Mouse (Mus musculus): Measurements from ENCODE around the gene Lrriq1.

The Lrriq1 gene

GRCm38 (mm10) chr10:103029132-103029729, 206.9 kb downstream of the Lrriq1 start:
- DNase-seq (ENCODE audit: low read depth, low spot score), result no peak

GRCm38 (mm10) chr10:103028253-103029131, 207.6 kb downstream of the Lrriq1 start:
- no peak for DNase-seq (ENCODE audit: low read depth, low spot score)

- no peak for DNase-seq (ENCODE audit: low read depth, low spot score)
These were observed 208.2 kb downstream of the Lrriq1 start for GRCm38 (mm10) chr10:103027931-103028252.

- no peak for DNase-seq (ENCODE audit: low read depth, low spot score)
These were observed 208.7 kb downstream of the Lrriq1 start for GRCm38 (mm10) chr10:103027226-103027930.

GRCm38 (mm10) chr10:103026636-103027225, 209.4 kb downstream of the Lrriq1 start:
- no peak for DNase-seq (ENCODE audit: low read depth, low spot score)

GRCm38 (mm10) chr10:103002556-103002955, 233.6 kb downstream of the Lrriq1 start:
- no peak for DNase-seq (ENCODE audit: low read depth, low spot score)

- no peak for DNase-seq (ENCODE audit: low read depth, low spot score)
These were observed 235.2 kb downstream of the Lrriq1 start for GRCm38 (mm10) chr10:103000902-103001301.

GRCm38 (mm10) chr10:102999584-102999983, 236.5 kb downstream of the Lrriq1 start:
- DNase-seq (ENCODE audit: low read depth, low spot score), result no peak
